Mouse (Mus musculus): ENCODE results near the gene Hivep3. TPM values are rescaled to one million over a fixed set of nuclear protein-coding genes. Genes with fewer than 3 reads are reported as not detected.

Hivep3 gene
- total and polyA plus RNA-seq, 3 experiments = 4.3 to 12.9 (median 8.3) TPM

GRCm38 (mm10) chr4:119911071-119911904 is 177.7 kb downstream of the Hivep3 start:
- peak; percentile 45 for DNase-seq

- peak; percentile 55 for DNase-seq
Measured at GRCm38 (mm10) chr4:119912216-119912615, 178.6 kb downstream of the Hivep3 start.

- DNase-seq = no peak
Measured at GRCm38 (mm10) chr4:119914194-119914593, 180.6 kb downstream of the Hivep3 start.

GRCm38 (mm10) chr4:119915069-119915468 is 181.5 kb downstream of the Hivep3 start:
- DNase-seq = no peak

GRCm38 (mm10) chr4:119917502-119917901 is 183.9 kb downstream of the Hivep3 start:
- DNase-seq = no peak

GRCm38 (mm10) chr4:119919349-119919748 is 185.8 kb downstream of the Hivep3 start:
- no peak for DNase-seq

- no peak for DNase-seq
Measured at GRCm38 (mm10) chr4:119921022-119921717, 187.6 kb downstream of the Hivep3 start.

- DNase-seq = no peak
Measured at GRCm38 (mm10) chr4:119921723-119922266, 188.2 kb downstream of the Hivep3 start.

- no peak for DNase-seq
Measured at GRCm38 (mm10) chr4:119922945-119923344, 189.4 kb downstream of the Hivep3 start.

- no peak for DNase-seq
Measured at GRCm38 (mm10) chr4:119923410-119923809, 189.8 kb downstream of the Hivep3 start.

- DNase-seq = no peak
Measured at GRCm38 (mm10) chr4:119925052-119925451, 191.5 kb downstream of the Hivep3 start.

GRCm38 (mm10) chr4:119931923-119932322 is 198.3 kb downstream of the Hivep3 start:
- DNase-seq = no peak

GRCm38 (mm10) chr4:119932549-119933257 is 199.1 kb downstream of the Hivep3 start:
- peak; percentile 80 for DNase-seq

GRCm38 (mm10) chr4:119934901-119935300 is 201.3 kb downstream of the Hivep3 start:
- no peak for DNase-seq

GRCm38 (mm10) chr4:119937876-119938275 is 204.3 kb downstream of the Hivep3 start:
- peak; percentile 23 for DNase-seq

- DNase-seq = no peak
Measured at GRCm38 (mm10) chr4:119938518-119938917, 204.9 kb downstream of the Hivep3 start.

- no peak for DNase-seq
Measured at GRCm38 (mm10) chr4:119939786-119940185, 206.2 kb downstream of the Hivep3 start.

GRCm38 (mm10) chr4:119946224-119946887 is 212.8 kb downstream of the Hivep3 start:
- no peak for DNase-seq

GRCm38 (mm10) chr4:119947232-119948162 is 213.9 kb downstream of the Hivep3 start:
- DNase-seq = no peak

GRCm38 (mm10) chr4:119948406-119948805 is 214.8 kb downstream of the Hivep3 start:
- no peak for DNase-seq

All from adrenal gland, adult 2 months (tissue).